Mouse (Mus musculus) small intestine, adult 2 months (tissue): Measurements from ENCODE around the gene Nckap5l.

Experiments used
- CTCF ChIP-seq: fragments of 200-500 bp; IDR thresholded peaks from 2 replicates; pipeline ENCODE4 v1.5.1; 2012; ENCODE audit warnings: low read depth, mild to moderate bottlenecking, control low read depth, inconsistent platforms, low read length, moderate library complexity, mixed read lengths; ENCODE audit not compliant: insufficient replicate concordance, insufficient read length; ENCODE audit errors: extremely low read depth
- POLR2A ChIP-seq: fragments of 200-500 bp; IDR thresholded peaks from 2 replicates; pipeline ENCODE4 v1.6.1; 2012; ENCODE audit warnings: low read depth, mild to moderate bottlenecking, control low read depth, inconsistent platforms, low read length, moderate library complexity

DNA sequence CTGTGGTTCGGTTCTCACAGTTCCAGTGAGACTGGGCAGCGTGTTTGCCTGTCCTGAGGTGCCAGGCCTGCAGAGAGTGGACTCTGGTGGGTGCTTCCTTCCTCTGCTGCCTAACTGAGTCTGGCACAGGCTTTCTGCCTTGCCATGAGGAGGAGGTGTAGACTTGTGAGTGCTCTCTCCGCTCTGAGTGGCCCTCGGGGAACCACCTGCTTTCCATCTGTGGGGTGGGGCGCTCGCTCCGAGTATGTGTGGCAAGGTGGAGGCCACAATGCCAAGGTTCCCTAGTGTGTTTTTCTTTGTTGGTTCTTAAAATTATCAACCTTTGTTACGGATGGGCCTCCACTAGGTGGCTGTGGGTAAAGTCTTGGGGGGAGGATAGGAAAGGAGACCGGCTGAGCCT lies 48.7 kb downstream of the Nckap5l start:
- TF ChIP-seq POLR2A (no peak), CTCF (no peak)
